Comparison of ENCODE assay signal across 8 mouse cellular contexts in genomic region chr6:131388040-131389021, GRCm38 (mm10). TPM values are rescaled to one million over a fixed set of nuclear protein-coding genes. Genes with fewer than 3 reads are reported as not detected.
DNase-seq lines count a peak whose midpoint lies in the region; ATAC-seq lines count a peak whose summit lies in the region.

Gene Ybx3 (minus strand): TSS chr6:131388476.

- WGBS in intestine, embryonic 14.5 days, result under 1% methylated on average over 97 of the region's 107 CpGs

- H3K27me3 ChIP-seq in intestine, embryonic 14.5 days (replicated peaks; ENCODE audit: control insufficient read depth, insufficient read depth, low read length), result no peaks in the 10 kb centered on the region

- intact Hi-C loops in left cerebral cortex, postnatal 10 days (cut with DNase I), result no loop called here

- H3K9me3 ChIP-seq in intestine, embryonic 14.5 days (ENCODE audit: control insufficient read depth, low read length), result no peaks in the 10 kb centered on the region

- peak within 1 kb of the TSS; percentile 77 for H3K27ac ChIP-seq in intestine, embryonic 14.5 days (ENCODE audit: low read depth)

- ATAC-seq in intestine, embryonic 14.5 days (replicated peaks; ENCODE audit: low FRiP score, low TSS enrichment, low read depth), result peak; percentile 88
- peak; percentile 52 for ATAC-seq in megakaryocyte progenitor cell, adult 5-6 weeks (replicated peaks; ENCODE audit: poor library complexity)

- 0 out of 2 replicates have a peak, but pooled peaks cover under 1% of the 10 kb centered on the region for H3K36me3 ChIP-seq in intestine, embryonic 14.5 days (ENCODE audit: control insufficient read depth, insufficient read depth, low read length)

- peak within 1 kb of the TSS; percentile 91 for H3K9ac ChIP-seq in intestine, embryonic 14.5 days (ENCODE audit: low read length)

- peak; percentile 91 to 96 for DNase-seq in adrenal gland, adult (ENCODE audit: inconsistent age in 2 of 2, low spot score in 1 of 2)
- peak; percentile 88 for DNase-seq in embryo, embryonic 10.5 days (ENCODE audit: low spot score)
- DNase-seq in gastrocnemius, postnatal 25 days, result peak; percentile 88
- peak; percentile 89 for DNase-seq in intestine, embryonic 14.5 days (ENCODE audit: low spot score)
- DNase-seq in left cerebral cortex, postnatal 10 days (ENCODE audit: extremely low spot score in 1 of 2, low spot score in 2 of 2), result peak; percentile 72 to 93
- DNase-seq in right cerebral cortex, postnatal 14 days, result peak; percentile 87
- DNase-seq in urinary bladder, postnatal 25 days (ENCODE audit: low spot score), result peak; percentile 82

- peak within 1 kb of the TSS; percentile 78 for H3K4me2 ChIP-seq in intestine, embryonic 14.5 days (ENCODE audit: low read length)

- peaks cover 23% of the 10 kb centered on the region for H3K4me1 ChIP-seq in intestine, embryonic 14.5 days (replicated peaks; ENCODE audit: control insufficient read depth, insufficient read depth, low read length)

- H3K4me3 ChIP-seq in intestine, embryonic 14.5 days (ENCODE audit: low read depth, low read length), result peak within 1 kb of the TSS; percentile 71

RNA-seq across cellular contexts. Expression of gene Ybx3, which starts in this region (rescaled TPM):
- 1,000 to 10,000 TPM; 1,052 to 1,458 TPM for total RNA-seq in gastrocnemius, postnatal 25 days (2021)
- 65.5 and 74.9 TPM in 2 replicates for polyA plus RNA-seq in intestine, embryonic 14.5 days (2014; fragmentation: Nextera tagmentation; extraction: Ambion mirVana)
- 100 to 1,000 TPM in 1 of 2 experiments, 10 to 100 TPM in 1; 96.4 to 106 TPM for total RNA-seq in left cerebral cortex, postnatal 10 days (2021)
- 568 and 581 TPM in 2 replicates for total RNA-seq in megakaryocyte progenitor cell, adult 5-6 weeks (2015)
- total RNA-seq in megakaryocyte progenitor cell, adult 5-6 weeks (2017), result 577 and 593 TPM in 2 replicates

Comparison
In these comparisons a context has a peak if more than half of its experiments do, and no peak if none do; other contexts are left out.
1. Peak in every context shown above with its lines: DNase-seq, ATAC-seq, H3K4me3 ChIP-seq and H3K27ac ChIP-seq.
2. RNA of gene Ybx3 (total RNA-seq): 1,052 to 1,458 TPM in gastrocnemius, postnatal 25 days and 568 to 593 TPM in megakaryocyte progenitor cell, adult 5-6 weeks; 96.4 to 106 TPM in left cerebral cortex, postnatal 10 days; every median in the first group is over 4 times any median in the second.